Mouse (Mus musculus) intestine, postnatal 0 days (tissue): ENCODE measurements around the gene Gys1. TPM values are rescaled to one million over a fixed set of nuclear protein-coding genes. Genes with fewer than 3 reads are reported as not detected.

Source experiments
- ATAC-seq: fragments of 200-750 bp; cut with Nextera tagmentation; 2 replicates; pipeline ENCODE4 v1.8.0; 2017; ENCODE audit warnings: mild to moderate bottlenecking, moderate TSS enrichment, moderate library complexity
- H3K27ac ChIP-seq: fragments of 300-500 bp; sonication (generic); 2 replicates; pipeline ENCODE4 v1.5.1; 2014; ENCODE audit warnings: mild to moderate bottlenecking, low read depth, low read length, moderate library complexity
- H3K27me3 ChIP-seq: fragments of 300-500 bp; sonication (generic); replicated peaks from 2 replicates; pipeline ENCODE4 v1.6.1; 2014; ENCODE audit warnings: low read length, mixed read lengths; ENCODE audit not compliant: control insufficient read depth, insufficient read depth
- H3K36me3 ChIP-seq: fragments of 300-500 bp; sonication (generic); 2 replicates; pipeline ENCODE4 v1.6.1; 2014; ENCODE audit warnings: mild to moderate bottlenecking, moderate library complexity; ENCODE audit not compliant: control insufficient read depth, insufficient read depth
- H3K4me1 ChIP-seq: fragments of 300-500 bp; sonication (generic); replicated peaks from 2 replicates; pipeline ENCODE4 v1.6.1; 2014; ENCODE audit warnings: antibody characterized with exemption, low read length, mixed read lengths; ENCODE audit not compliant: control insufficient read depth, insufficient read depth
- H3K4me2 ChIP-seq: fragments of 300-500 bp; sonication (generic); replicated peaks from 2 replicates; pipeline ENCODE4 v1.6.1; 2014; ENCODE audit warnings: low read depth, mild to moderate bottlenecking, moderate library complexity
- H3K4me3 ChIP-seq: fragments of 300-500 bp; sonication (generic); 2 replicates; pipeline ENCODE4 v1.5.1; 2014; ENCODE audit warnings: low read depth, low read length
- H3K9ac ChIP-seq: fragments of 300-500 bp; sonication (generic); 2 replicates; pipeline ENCODE4 v1.6.1; 2014; ENCODE audit warnings: mild to moderate bottlenecking, low read depth, low read length
- H3K9me3 ChIP-seq: fragments of 300-500 bp; sonication (generic); 2 replicates; pipeline ENCODE4 v1.6.1; 2016; ENCODE audit warnings: mixed run types; ENCODE audit not compliant: control insufficient read depth
- CTCF ChIP-seq: sonication (generic); IDR thresholded peaks from 2 replicates; pipeline ENCODE4 v1.5.1; 2016; ENCODE audit warnings: low read depth, mild to moderate bottlenecking, control low read depth, antibody characterized with exemption, moderate library complexity
- WGBS: fragments of 180-500 bp; shearing (Covaris S2); extraction: QIAGEN DNeasy Blood & Tissue Kit; methylation state at CpG from one replicate; pipeline ENCODE4 v1.1.7; 2014; 5-methylcytosine and 5-hydroxymethylcytosine counted together
- polyA plus RNA-seq: library from polyadenylated mRNA; unstranded; fragments of >200 nt; fragmentation: Nextera tagmentation; extraction: Ambion mirVana; gene quantifications from 2 replicates; pipeline ENCODE4 v1.2.1, GENCODE M21; 2015

The Gys1 gene
- polyA plus RNA-seq, 1 experiment from 2014 or later, result 10.4 TPM

- H3K27ac ChIP-seq, result no peak within 1 kb of the TSS
- peaks cover 25% of the 10 kb centered on the region for H3K36me3 ChIP-seq
- H3K4me1 ChIP-seq, result peaks cover 4% of the 10 kb centered on the region; the same call in 1 of the 2 replicates
- no peak for ATAC-seq
- H3K4me2 ChIP-seq, result peak within 1 kb of the TSS; percentile 37
- H3K9me3 ChIP-seq, result no peaks in the 10 kb centered on the region
- no peak within 1 kb of the TSS for H3K9ac ChIP-seq
- no peaks in the 10 kb centered on the region for H3K27me3 ChIP-seq
- WGBS, result 30% methylated on average over 19 of the region's 19 CpGs
- no peak within 1 kb of the TSS for H3K4me3 ChIP-seq
- TF ChIP-seq CTCF, result peak; percentile 68
These were observed 3.1 kb downstream of the Gys1 start, which contains the start of gene Ruvbl2 for GRCm38 (mm10) chr7:45437521-45438276. Gene Ruvbl2 (minus strand): TSS chr7:45438096.

- ATAC-seq, result no peak
- H3K4me3 ChIP-seq, result no peak overlapping the region
- H3K9ac ChIP-seq, result no peak overlapping the region
- TF ChIP-seq CTCF, result no peak
- peaks cover 43% of the 10 kb centered on the region for H3K36me3 ChIP-seq
- no peaks in the 10 kb centered on the region for H3K9me3 ChIP-seq
- WGBS, result 73% methylated on average over 22 of the region's 22 CpGs
- no peak overlapping the region for H3K4me2 ChIP-seq
- H3K27me3 ChIP-seq, result no peaks in the 10 kb centered on the region
- no peak overlapping the region for H3K27ac ChIP-seq
- H3K4me1 ChIP-seq, result no peaks in the 10 kb centered on the region
These were observed 9.1 kb downstream of the Gys1 start for GRCm38 (mm10) chr7:45443526-45444420.

GRCm38 (mm10) chr7:45446589-45446988 is 11.9 kb downstream of the Gys1 start:
- no peak for TF ChIP-seq CTCF
- ATAC-seq, result no peak
- peaks cover 33% of the 10 kb centered on the region for H3K36me3 ChIP-seq

GRCm38 (mm10) chr7:45447325-45447990 is 12.8 kb downstream of the Gys1 start:
- Histone ChIP-seq H3K36me3 (peaks cover 40% of the 10 kb centered on the region), H3K27ac (no peak overlapping the region)
- no peak for ATAC-seq

More at GRCm38 (mm10) chr7:45446589-45446988, 11.9 kb downstream of the Gys1 start:
- Histone ChIP-seq H3K4me2 (no peak overlapping the region), H3K27me3 (no peaks in the 10 kb centered on the region), H3K9me3 (no peaks in the 10 kb centered on the region), H3K4me3 (no peak overlapping the region), H3K27ac (no peak overlapping the region), H3K4me1 (no peaks in the 10 kb centered on the region), H3K9ac (no peak overlapping the region)

GRCm38 (mm10) chr7:45449974-45450373 is 15.3 kb downstream of the Gys1 start:
- Histone ChIP-seq H3K36me3 (peaks cover 35% of the 10 kb centered on the region; the same call in 1 of the 2 replicates), H3K4me3 (no peak overlapping the region)
- WGBS, result 90% methylated on average over 1 of the region's 1 CpGs

More at GRCm38 (mm10) chr7:45447325-45447990, 12.8 kb downstream of the Gys1 start:
- 44% methylated on average over 11 of the region's 11 CpGs for WGBS
- Histone ChIP-seq H3K27me3 (no peaks in the 10 kb centered on the region), H3K9ac (no peak overlapping the region), H3K4me3 (no peak overlapping the region), H3K4me2 (no peak overlapping the region), H3K9me3 (no peaks in the 10 kb centered on the region), H3K4me1 (no peaks in the 10 kb centered on the region)
- peak; percentile 78 for TF ChIP-seq CTCF

More at GRCm38 (mm10) chr7:45449974-45450373, 15.3 kb downstream of the Gys1 start:
- Histone ChIP-seq H3K27ac (no peak overlapping the region), H3K9me3 (no peaks in the 10 kb centered on the region), H3K9ac (no peak overlapping the region), H3K4me2 (no peak overlapping the region), H3K27me3 (no peaks in the 10 kb centered on the region), H3K4me1 (no peaks in the 10 kb centered on the region)
- no peak for ATAC-seq
- TF ChIP-seq CTCF, result no peak
